Mouse (Mus musculus) E14TG2a.4 (cell line): ENCODE data around the gene Mmd.

ENCODE experiments used
- CTCF ChIP-seq: conservative IDR thresholded peaks from 2 replicates; pipeline ENCODE4 v1.5.1; 2014; ENCODE audit warnings: low read length
- NANOG ChIP-seq: IDR thresholded peaks from 2 replicates; pipeline ENCODE4 v1.6.1; 2014; ENCODE audit warnings: borderline replicate concordance, low read length, mixed read lengths
- POU5F1 ChIP-seq: IDR thresholded peaks from 2 replicates; pipeline ENCODE4 v1.6.1; 2014; ENCODE audit warnings: low read length, borderline replicate concordance

- TF ChIP-seq CTCF, result no peak
- no peak for TF ChIP-seq NANOG
- no peak for TF ChIP-seq POU5F1
Observed at GRCm38 (mm10) chr11:90232685-90233084, 16.6 kb upstream of the Mmd start.
